Mouse (Mus musculus) olfactory bulb, adult 2 months (tissue): ENCODE measurements around the gene Mvb12b.

Experiments used
- CTCF ChIP-seq: fragments of 200-500 bp; IDR thresholded peaks from 2 replicates; pipeline ENCODE4 v1.5.1; 2012; ENCODE audit warnings: low read depth, mild to moderate bottlenecking, low read length, moderate library complexity; ENCODE audit not compliant: insufficient read depth
- POLR2A ChIP-seq: fragments of 200-500 bp; IDR thresholded peaks from 2 replicates; pipeline ENCODE4 v1.6.1; 2012; ENCODE audit warnings: mild to moderate bottlenecking, low read depth, low read length, moderate library complexity; ENCODE audit not compliant: insufficient read depth

DNA sequence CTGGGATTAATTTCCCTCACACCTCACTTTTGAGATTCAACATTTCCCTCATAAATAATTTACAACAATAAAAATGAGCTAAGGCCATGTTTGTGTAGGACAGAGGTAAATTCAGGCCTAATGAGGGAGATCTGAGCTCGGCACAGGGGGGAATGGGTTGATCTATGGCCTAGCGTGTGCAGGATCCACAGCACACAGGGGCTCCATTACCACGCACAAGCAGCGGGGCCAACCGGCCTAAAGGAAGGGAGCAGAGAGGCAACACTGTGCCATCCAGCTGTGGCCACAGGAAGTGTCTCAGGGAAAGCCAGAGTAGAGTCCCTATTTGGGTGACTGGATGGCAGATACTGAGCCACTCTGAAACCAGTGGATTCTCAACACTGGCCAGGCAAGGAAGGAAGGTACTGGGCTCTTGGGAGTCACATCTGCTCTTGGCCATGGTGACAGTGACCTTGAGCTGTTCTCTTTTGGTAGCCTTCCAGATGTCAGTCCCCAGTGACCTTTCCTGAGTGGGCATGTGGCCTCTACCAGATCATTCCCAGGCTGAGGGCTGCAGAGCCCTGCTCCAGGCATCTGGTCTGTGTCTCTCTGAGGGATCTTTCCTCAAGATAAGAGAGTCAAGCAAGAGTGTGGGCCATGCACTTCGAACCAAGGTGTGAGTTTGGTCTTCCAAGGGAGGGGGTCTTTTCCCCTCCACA, 9.9 kb downstream of the Mvb12b start:
- TF ChIP-seq POLR2A (no peak), CTCF (no peak)
